Mouse (Mus musculus): ENCODE measurements around the gene Fpr-rs3. TPM values are rescaled to one million over a fixed set of nuclear protein-coding genes. Genes with fewer than 3 reads are reported as not detected.

Fpr-rs3 gene
- not detected in 3 replicates for total RNA-seq (2017)

DNA sequence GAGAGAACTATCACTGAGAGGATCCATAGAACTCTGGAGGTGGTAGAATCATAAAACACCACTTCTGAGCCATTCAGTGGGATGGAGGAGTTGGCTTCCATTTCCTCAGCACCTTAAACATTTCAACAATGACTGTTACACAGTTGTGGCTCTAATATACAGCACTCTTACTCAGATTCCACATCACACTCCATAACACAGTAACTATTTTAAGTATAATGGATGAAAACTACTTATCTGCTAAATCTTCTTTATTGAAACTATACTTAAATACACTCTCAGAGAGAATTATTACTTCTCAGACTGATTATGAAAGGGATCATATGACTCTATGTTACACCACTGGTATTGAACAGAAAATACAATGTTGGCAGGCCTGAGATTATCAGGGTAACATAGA, at the start of gene Fpr-rs3:
Gene Fpr-rs3 (minus strand): TSS at position 101 of the 400 bp plus-strand sequence.
- no peak for ATAC-seq (replicated peaks; ENCODE audit: insufficient number of reproducible peaks, low FRiP score, low TSS enrichment, poor library complexity, severe bottlenecking)

DNA sequence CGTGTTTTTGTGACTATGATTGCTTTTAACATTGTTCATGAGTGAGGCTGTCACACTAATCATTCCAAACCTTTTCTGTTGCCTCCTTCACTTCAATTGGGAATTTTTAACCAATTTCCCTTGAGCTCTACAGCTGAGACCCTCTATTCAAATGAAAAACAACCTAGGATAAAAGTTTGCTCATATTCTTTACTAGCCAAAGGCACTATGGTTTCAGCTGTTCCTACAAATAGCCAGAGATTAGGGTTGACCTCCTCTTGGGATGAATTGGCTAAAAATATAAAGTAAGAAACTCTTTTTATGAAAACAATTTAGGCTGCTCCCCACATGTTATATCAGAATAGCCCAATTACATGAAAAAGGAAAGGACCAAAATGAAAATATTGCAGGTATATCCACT, 28.4 kb downstream of the Fpr-rs3 start, which contains the start of gene Vmn2r110:
Gene Vmn2r110 (minus strand): TSS at position 101 of the 400 bp plus-strand sequence.
- ATAC-seq (replicated peaks; ENCODE audit: insufficient number of reproducible peaks, low FRiP score, low TSS enrichment, poor library complexity, severe bottlenecking): no peak

Other genes with a start within 250 kb of the Fpr-rs3 start
- not detected in 3 replicates for gene Vmn1r224, start 210.7 kb downstream of the Fpr-rs3 start, total RNA-seq (2017)
- 0.10 TPM in 1 of 3 replicates, not detected in the others for gene Vmn2r108, start 143.5 kb downstream of the Fpr-rs3 start, total RNA-seq (2017)
- not detected in 3 replicates for gene Vmn1r225, start 126.7 kb downstream of the Fpr-rs3 start, total RNA-seq (2017)
- not detected in 3 replicates for gene Vmn2r109, start 60.1 kb downstream of the Fpr-rs3 start, total RNA-seq (2017)
- not detected in 3 replicates for gene Vmn2r110, start 28.5 kb downstream of the Fpr-rs3 start, total RNA-seq (2017)
- not detected in 3 replicates for gene Vmn1r226, start 58.0 kb upstream of the Fpr-rs3 start, total RNA-seq (2017)
- gene Vmn1r227, start 105.0 kb upstream of the Fpr-rs3 start, total RNA-seq (2017): not detected in 3 replicates
- 0.95 TPM in 1 of 3 replicates, not detected in the others for gene Vmn1r228, start 161.3 kb upstream of the Fpr-rs3 start, total RNA-seq (2017)
- not detected in 3 replicates for gene Vmn1r229, start 186.7 kb upstream of the Fpr-rs3 start, total RNA-seq (2017)
- gene Vmn1r230, start 215.6 kb upstream of the Fpr-rs3 start, total RNA-seq (2017): not detected in 3 replicates

Data from monocyte, adult 5-6 weeks (primary cell).